Mouse (Mus musculus): ENCODE measurements around the gene Clmp.

DNA sequence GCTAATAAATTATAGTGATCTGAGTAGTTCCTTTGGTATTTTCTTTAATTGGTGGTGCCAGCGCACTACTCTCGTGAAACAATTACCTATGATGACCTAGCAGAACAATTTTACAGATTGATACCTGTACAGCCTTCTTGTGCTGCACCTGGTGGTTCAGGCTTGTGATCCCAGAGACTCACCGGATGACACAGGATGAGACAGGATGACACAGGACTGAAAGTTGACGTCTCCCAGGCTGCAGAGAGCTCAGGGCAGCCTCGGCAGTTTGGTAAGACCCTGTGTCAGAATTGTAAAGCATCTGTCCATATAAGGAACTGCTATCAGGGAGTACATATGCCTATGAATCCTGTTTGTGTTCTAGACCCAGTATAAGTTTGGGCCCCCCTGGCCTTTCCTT, 109.2 kb downstream of the Clmp start:
- TF ChIP-seq CTCF (IDR thresholded peaks at IDR 0.05; ENCODE audit: control insufficient read depth, insufficient read depth, low read length), result no peak
- TF ChIP-seq POLR2A (IDR thresholded peaks at IDR 0.05; ENCODE audit: borderline replicate concordance, control insufficient read depth, low read depth, low read length), result no peak
